Mouse (Mus musculus) spleen, adult 2 months (tissue): ENCODE data around the gene Gm21905. TPM values are rescaled to one million over a fixed set of nuclear protein-coding genes. Genes with fewer than 3 reads are reported as not detected.

ENCODE experiments used
- DNase-seq, 2 experiments: peaks; one replicate each; pipeline versions ENCODE4 v3.0.0 to v3.0.0-alpha.2; 2012 to 2021; ENCODE audit warnings: low spot score in 2 of 2, low read depth in 1 of 2
- H3K27ac ChIP-seq: fragments of 200-500 bp; 2 replicates; pipeline ENCODE4 v1.5.1; 2012; ENCODE audit warnings: low read length, inconsistent platforms; ENCODE audit not compliant: insufficient read depth
- H3K27me3 ChIP-seq: fragments of 200-500 bp; 2 replicates; pipeline ENCODE4 v1.6.1; 2012; ENCODE audit warnings: mild to moderate bottlenecking, moderate library complexity, low read length, inconsistent platforms; ENCODE audit not compliant: control insufficient read depth, insufficient read depth
- H3K36me3 ChIP-seq: fragments of 200-500 bp; 2 replicates; pipeline ENCODE4 v1.6.1; 2012; ENCODE audit warnings: mild to moderate bottlenecking, low read length, inconsistent platforms; ENCODE audit not compliant: control insufficient read depth, insufficient read depth
- H3K4me1 ChIP-seq: fragments of 200-500 bp; 2 replicates; pipeline ENCODE4 v1.6.1; 2011; ENCODE audit warnings: inconsistent platforms; ENCODE audit not compliant: control insufficient read depth, insufficient read depth, insufficient read length
- H3K4me3 ChIP-seq: fragments of 200-500 bp; 2 replicates; pipeline ENCODE4 v1.5.1; 2011; ENCODE audit warnings: mild to moderate bottlenecking, inconsistent platforms; ENCODE audit not compliant: insufficient read depth, insufficient read length; ENCODE audit errors: extremely low read depth
- CTCF ChIP-seq: fragments of 200-500 bp; IDR thresholded peaks from 2 replicates; pipeline ENCODE4 v1.5.1; 2011; ENCODE audit warnings: mild to moderate bottlenecking, inconsistent platforms; ENCODE audit not compliant: insufficient read depth, insufficient read length, insufficient replicate concordance; ENCODE audit errors: extremely low read depth
- POLR2A ChIP-seq: fragments of 200-500 bp; IDR thresholded peaks from 2 replicates; pipeline ENCODE4 v1.6.1; 2011; ENCODE audit warnings: low read depth, low read length, inconsistent platforms
- WGBS: fragments of 180-500 bp; shearing (Covaris S2); methylation state at CpG from one replicate; pipeline ENCODE4 v1.1.7; 2018; 5-methylcytosine and 5-hydroxymethylcytosine counted together
- polyA plus RNA-seq: library from polyadenylated mRNA; depleted of rRNA; stranded (reverse); fragments of >200 nt; gene quantifications from 2 replicates; pipeline ENCODE4 v1.2.3, GENCODE M21; 2012; rRNA removed

Gm21905 gene
- polyA plus RNA-seq, 1 experiment = not detected

DNA sequence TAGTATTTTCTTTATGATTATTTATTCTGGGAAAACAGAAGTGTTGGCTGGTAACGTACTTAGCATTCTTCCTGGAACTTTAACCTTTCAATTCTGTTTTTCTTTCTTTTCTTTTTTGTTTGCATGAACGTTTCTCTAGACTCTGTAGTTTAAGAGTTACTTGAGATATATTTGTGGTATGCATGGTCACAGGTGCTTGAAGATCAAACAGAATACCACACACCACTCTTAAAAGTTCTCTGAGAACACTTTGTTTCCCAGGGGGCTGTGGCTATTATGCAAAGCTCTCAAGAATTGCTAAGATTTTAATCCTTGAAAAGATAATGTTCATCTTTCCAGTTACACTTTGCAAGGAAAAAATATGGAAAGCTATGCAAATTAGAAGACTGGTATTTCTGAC is 41.7 kb downstream of the Gm21905 start:
- WGBS = 54% methylated on average over 2 of the region's 2 CpGs
- H3K4me3 ChIP-seq = no peak overlapping the region
- H3K4me1 ChIP-seq = no peaks in the 10 kb centered on the region
- TF ChIP-seq CTCF (no peak), POLR2A (no peak)
- H3K27me3 ChIP-seq = no peaks in the 10 kb centered on the region
- no peak overlapping the region for H3K27ac ChIP-seq
- DNase-seq = no peak
- no peaks in the 10 kb centered on the region for H3K36me3 ChIP-seq

DNA sequence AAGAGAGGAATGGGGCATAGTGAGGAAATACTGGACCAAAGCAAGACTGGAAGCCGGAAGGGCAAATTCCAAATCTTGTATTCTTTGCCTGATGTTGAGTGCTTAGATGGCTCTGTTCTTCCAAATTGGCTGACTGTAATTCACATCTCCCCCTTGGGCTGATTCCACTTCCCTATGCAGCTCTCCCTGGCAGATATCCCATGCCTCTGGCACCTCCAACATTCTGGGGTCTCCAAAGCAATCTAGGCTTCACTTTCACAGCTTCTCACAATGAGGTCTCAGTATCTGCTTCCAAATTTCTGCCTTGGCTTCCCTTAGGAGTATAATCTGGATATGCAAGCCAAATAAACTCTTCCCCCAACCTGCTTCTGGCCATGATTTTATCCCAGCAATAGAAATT is 47.3 kb downstream of the Gm21905 start:
- H3K27ac ChIP-seq = no peak overlapping the region
- DNase-seq = no peak
- no peak overlapping the region for H3K4me3 ChIP-seq
- H3K36me3 ChIP-seq = no peaks in the 10 kb centered on the region
- 95% methylated on average over 1 of the region's 1 CpGs for WGBS
- no peaks in the 10 kb centered on the region for H3K27me3 ChIP-seq
- TF ChIP-seq POLR2A = no peak
- no peak for TF ChIP-seq CTCF
- H3K4me1 ChIP-seq = no peaks in the 10 kb centered on the region

DNA sequence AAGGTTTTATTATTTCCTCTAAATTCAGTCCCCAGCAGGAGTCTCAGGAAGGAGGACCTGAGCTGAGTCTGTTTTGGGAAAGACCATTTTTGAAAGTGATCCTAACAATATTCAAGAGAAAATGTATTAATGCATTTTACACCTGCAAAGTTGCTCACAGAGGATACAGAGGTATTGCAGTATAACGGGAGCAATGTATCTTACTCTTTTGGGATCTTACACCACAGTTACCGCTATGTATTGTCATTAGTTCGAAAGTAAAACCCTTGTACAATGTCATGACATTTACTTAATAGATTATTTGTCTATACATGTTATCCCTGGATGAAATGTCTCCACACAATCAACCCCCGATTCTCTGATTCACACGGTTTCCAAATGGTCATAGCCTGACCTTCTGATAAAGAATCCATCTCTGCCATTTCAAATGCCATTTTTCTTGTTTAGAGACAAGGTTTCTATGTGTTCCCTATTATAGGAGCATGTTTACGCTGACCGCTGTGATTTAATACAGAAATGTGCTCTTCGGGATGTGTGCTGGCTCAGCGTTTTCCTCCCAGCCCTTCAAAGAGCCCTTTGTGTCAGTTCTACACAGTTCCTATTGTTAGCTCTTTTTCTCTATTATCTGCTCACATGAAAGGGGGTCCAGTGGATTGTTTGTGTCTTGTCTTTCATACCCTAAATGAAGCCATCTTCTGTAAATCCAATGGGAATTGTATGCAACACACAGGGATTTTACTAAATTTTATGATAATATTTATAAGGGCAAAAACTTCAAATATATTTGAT is 61.6 kb downstream of the Gm21905 start:
- no peak overlapping the region for H3K4me3 ChIP-seq
- H3K36me3 ChIP-seq = no peaks in the 10 kb centered on the region
- TF ChIP-seq POLR2A (no peak), CTCF (no peak)
- DNase-seq = no peak
- H3K27ac ChIP-seq = no peak overlapping the region
- H3K27me3 ChIP-seq = no peaks in the 10 kb centered on the region
- WGBS = 90% methylated on average over 9 of the region's 9 CpGs
- no peaks in the 10 kb centered on the region for H3K4me1 ChIP-seq

DNA sequence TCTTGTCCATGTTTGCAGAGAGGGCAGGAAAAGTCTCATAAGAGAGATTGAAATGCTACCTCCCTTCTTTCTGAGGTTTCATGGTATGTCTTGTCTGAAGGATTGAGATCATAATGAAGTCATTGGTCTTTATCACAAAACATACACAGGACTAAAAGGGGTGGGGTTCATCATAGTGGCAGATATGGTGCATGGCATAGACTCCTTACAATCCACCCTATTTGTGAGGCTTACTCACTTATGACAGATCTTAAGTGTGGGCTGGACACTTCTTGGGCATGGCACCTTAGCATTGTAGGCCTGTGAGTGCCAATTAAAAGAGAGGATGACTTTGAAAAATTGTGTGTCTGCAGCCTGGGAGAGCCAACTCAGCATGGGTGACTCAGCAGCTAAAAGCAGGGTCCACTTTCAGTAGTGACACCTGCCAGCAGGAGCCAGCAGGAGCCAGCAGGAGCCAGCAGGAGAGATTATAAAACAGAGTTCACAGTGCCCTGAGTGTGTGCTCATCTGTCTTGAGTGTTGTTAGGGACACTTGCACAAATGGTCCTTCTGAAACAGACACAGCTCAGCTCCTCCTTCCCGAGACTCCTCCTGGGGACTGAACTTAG is 62.6 kb downstream of the Gm21905 start:
- TF ChIP-seq CTCF = no peak
- no peak for TF ChIP-seq POLR2A
- no peaks in the 10 kb centered on the region for H3K36me3 ChIP-seq
- WGBS = 86% methylated on average over 1 of the region's 1 CpGs
- H3K27ac ChIP-seq = no peak overlapping the region
- no peaks in the 10 kb centered on the region for H3K27me3 ChIP-seq
- no peak overlapping the region for H3K4me3 ChIP-seq
- H3K4me1 ChIP-seq = no peaks in the 10 kb centered on the region
- no peak for DNase-seq

Other genes with a start within 250 kb of the Gm21905 start
- gene Atp8a1, start 99.0 kb downstream of the Gm21905 start, polyA plus RNA-seq = 24.6 and 38.1 TPM in 2 replicates
- not detected in 2 replicates for gene Gm5108, start 4.8 kb downstream of the Gm21905 start, polyA plus RNA-seq
- gene Grxcr1, start 85.4 kb upstream of the Gm21905 start, polyA plus RNA-seq = not detected in 2 replicates